Mouse (Mus musculus) thymus, adult 2 months (tissue): ENCODE data around the gene Meis2.

Source experiments
- CTCF ChIP-seq: fragments of 200-500 bp; IDR thresholded peaks from 2 replicates; pipeline ENCODE4 v1.5.1; 2012; ENCODE audit warnings: mild to moderate bottlenecking, control low read depth, low read length, moderate library complexity, borderline replicate concordance; ENCODE audit not compliant: control insufficient read depth, poor library complexity, insufficient read depth; ENCODE audit errors: extremely low read depth
- POLR2A ChIP-seq: fragments of 200-500 bp; IDR thresholded peaks from 2 replicates; pipeline ENCODE4 v1.6.1; 2012; ENCODE audit warnings: mild to moderate bottlenecking, low read length, control low read depth, moderate library complexity; ENCODE audit not compliant: control insufficient read depth, poor library complexity, insufficient read depth; ENCODE audit errors: extremely low read depth

DNA sequence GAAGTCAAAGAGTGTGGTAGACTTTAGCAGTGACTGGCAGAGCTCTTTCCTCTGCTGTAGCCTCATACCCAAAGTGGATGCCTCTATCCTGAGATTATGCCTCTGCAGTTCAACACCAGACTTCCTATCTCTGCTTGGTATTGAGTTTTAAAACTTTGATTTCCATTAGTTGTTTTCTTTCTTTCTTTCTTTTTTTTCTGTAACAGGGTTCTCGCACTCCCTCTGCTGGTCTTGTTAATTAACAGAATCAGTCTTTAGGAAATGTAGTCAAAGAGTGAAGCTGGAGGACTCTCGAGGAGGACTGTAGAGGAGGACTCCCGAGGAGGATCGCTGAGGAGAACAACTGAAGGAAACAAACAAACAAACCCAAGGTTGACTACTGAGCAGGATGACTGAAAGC is 40.6 kb upstream of the Meis2 start:
- no peak for TF ChIP-seq CTCF
- no peak for TF ChIP-seq POLR2A
